Mouse (Mus musculus) liver (tissue): ENCODE measurements at regions not wholly inside any gene's neighbourhood (a gene's known extent, or its start where the extent isn't known, plus 50 kb on each side); places are given as distances from the start of the nearest gene placed in this dataset.

Experiments
- DNase-seq: peaks from one replicate; pipeline ENCODE4 v3.0.0-alpha.2; 2020; ENCODE audit warnings: mixed read lengths

DNA sequence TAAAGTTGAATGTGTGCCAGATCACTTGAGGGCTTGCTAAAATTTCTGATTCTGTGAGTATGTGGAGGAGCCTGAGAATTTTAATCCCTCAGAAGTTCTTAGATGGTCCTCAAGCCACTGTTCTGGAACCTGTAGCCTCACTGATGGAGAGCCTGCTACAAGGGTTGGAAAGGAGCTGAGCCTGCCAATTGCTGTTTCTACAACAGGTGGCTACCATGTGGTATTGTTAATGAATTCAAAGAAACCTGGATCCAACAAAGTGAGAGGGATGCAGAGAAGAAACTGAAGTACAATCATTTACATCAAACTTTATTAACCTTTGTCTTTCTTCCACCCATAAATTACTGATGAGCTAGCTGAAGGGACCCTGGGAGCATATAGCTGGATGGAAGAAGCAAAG lies 416.5 kb upstream of the Cd180 start:
- DNase-seq = no peak

DNA sequence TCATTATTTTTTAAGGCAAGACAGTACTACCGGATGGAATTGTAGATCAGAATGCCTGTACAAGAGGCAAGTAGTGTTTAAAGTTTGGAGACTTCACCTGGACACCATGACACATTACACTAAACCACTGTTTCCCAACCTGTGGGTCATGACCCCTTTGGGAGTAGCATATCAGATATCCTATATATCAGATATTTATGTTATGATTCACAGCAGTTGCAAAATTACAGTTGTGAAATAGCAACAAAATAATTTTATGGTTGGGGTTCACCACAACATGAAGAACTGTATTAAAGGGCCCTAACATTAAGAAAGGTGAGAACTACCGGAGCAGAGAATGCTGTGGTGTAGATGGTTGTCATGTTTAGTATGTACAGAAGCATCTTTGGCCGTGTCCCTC lies 413.2 kb upstream of the Cd180 start:
- no peak for DNase-seq

DNA sequence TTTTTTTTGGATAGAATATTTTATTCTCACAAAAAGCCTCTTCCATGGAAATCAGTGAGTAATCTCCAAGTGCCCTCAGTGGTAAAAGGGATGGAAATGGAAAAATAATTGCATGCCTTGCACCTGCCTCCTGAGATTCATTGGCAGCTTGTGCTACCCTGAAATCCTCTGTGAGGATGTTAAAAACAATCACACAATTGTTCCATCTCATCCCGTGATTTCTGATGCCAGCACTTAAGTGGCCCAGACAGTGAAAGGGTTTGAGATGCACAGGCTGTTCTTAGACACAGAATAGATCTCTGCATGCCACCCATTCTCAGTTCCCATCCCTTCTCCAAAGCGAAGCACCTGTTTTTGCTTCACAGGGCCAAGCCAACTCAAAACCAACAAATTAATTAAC lies 398.9 kb upstream of the Cd180 start:
- no peak for DNase-seq

DNA sequence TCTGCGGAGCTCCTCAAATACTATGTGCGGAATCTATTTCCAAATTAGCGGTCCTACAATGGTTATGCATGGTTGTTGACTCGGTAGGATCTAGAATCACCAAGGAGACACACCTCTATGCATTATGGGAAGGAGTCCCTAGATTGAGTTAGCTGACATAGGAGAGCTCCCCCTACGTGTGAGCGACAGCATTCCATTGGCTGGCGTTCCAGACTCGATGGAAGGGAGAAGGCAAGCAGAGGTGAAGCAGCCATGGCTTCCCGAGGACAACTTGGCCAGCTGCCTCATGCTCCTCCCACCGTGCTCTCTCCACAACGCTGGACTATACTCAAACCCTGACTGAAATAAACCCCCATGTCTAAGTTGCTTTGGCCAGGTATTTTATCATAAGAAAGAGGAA lies 398.3 kb upstream of the Cd180 start:
- DNase-seq = no peak

GRCm38 (mm10) chr13:102307983-102308382 lies 385.4 kb upstream of the Cd180 start:
- no peak for DNase-seq

GRCm38 (mm10) chr13:102312096-102312495 lies 381.3 kb upstream of the Cd180 start:
- no peak for DNase-seq

DNA sequence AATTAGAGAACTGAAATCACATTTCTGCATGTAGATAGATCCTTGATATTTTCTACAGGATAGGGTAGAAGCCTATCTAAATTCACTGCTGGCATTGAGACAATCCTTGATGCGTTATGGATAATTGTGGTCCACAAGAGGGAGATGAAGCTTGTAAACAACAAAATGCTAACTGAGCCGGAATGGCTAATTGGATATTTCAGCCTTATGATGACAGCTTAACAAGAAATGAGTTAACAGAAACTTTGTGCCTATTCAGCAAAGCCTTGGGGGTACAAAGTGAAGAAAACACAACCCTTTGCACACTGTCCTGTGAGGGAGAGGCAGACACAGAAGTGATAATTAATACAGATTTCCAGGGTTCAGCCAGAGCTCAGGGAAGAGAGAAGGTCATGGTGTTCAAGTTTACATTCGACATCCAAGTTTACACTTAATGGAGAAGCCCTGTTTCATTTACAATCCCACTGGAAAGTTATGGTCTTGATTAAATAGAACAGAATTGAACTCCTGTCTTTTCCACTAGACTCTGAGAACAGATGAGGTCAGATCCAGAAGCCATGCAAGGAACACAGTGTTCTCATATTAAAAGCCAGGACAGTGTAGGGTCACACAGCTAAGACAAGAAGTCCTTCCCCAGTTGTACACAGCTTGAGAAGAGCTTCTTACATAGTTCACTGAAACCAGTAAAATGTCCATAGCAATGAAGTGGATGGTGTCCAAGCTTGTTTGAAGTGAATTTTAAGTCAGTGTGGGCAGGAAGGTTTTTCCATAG lies 377.3 kb upstream of the Cd180 start:
- DNase-seq = no peak

DNA sequence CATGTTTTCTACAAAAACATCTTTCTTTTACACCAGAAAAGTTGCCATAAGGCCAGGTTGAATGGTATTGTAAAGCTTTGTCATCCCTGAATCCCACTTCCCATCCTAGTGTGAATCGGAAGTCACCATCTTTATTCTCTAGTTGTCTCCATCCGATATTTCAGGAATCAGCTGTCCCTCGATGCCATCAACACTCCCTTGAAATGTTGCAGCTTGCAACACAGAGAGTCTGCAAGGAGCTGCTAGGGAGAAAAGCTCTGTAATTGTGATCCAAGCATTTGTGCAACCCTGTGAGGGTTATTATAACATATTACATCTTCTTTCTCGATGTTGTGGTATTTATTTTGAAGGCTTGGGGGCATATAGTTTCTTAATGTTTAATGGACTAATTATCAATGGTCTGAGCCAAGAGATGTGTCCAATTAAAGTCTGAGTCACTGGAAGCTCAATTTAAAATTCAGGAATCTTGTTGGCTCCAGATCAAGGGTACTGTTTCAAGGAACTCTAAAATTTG lies 374.4 kb upstream of the Cd180 start:
- DNase-seq = no peak

DNA sequence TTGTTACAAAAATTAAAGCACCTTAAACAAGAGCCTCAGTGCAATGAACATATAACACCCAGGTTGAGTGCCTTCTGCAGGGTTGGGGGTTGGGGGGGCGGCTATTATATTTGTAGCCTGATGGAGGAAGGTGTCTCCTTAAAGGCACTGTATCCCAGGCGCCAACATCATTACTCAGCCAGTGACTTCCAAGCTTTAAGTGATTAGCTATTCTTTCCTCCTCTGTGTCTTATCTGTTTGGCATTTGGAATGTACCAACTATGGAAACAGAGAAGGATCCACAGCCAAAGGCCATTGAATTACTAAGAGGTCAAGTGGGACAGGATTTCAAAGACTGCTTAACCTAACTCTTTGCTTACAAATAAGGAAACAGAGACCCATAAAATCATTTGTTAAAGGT lies 373.9 kb upstream of the Cd180 start:
- no peak for DNase-seq

- no peak for DNase-seq
Observed at GRCm38 (mm10) chr13:102323876-102324275, 369.5 kb upstream of the Cd180 start.

DNA sequence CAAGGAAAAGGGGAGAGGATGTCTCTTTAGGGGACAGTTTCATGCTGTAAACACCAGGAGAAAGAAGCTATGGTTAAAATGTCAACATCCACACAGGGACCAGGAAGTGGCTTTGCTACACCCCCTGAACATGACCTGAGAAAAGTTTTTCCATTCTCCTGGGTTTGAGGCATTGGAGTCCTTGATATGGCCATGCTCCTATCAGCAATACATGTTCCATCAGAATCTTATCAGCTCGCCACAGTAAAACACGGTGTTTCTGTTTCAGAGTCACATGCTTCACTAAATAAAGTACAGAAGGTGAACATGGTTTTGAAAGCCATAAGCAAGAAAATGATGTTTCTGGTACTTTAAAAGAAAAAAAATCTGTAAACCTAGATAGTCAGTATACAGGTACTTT lies 367.4 kb upstream of the Cd180 start:
- no peak for DNase-seq

- DNase-seq = no peak
Observed at GRCm38 (mm10) chr13:102326544-102326943, 366.8 kb upstream of the Cd180 start.

GRCm38 (mm10) chr13:102333667-102334066 lies 359.7 kb upstream of the Cd180 start:
- DNase-seq = no peak

DNA sequence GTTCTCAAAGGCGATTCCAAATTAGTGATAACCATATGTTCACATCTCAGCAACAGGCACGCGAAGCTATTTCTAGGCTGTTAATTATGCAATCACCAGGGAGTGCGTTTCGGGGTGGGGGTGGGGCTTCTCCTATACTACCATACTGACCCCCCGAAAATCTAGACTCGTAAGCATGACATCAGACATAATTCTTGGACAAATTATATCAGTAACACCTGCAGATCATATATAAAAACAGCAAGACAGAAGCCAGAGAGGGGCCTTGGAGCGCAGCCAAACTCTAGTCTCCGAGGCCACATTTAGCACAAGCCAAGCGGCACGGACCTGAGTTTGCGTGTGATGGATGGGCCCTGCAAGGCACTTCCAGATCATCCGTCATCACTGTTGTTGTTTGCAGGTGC lies 359.2 kb upstream of the Cd180 start:
- peak; percentile 31 for DNase-seq

GRCm38 (mm10) chr13:102343236-102343635 lies 350.1 kb upstream of the Cd180 start:
- no peak for DNase-seq

DNA sequence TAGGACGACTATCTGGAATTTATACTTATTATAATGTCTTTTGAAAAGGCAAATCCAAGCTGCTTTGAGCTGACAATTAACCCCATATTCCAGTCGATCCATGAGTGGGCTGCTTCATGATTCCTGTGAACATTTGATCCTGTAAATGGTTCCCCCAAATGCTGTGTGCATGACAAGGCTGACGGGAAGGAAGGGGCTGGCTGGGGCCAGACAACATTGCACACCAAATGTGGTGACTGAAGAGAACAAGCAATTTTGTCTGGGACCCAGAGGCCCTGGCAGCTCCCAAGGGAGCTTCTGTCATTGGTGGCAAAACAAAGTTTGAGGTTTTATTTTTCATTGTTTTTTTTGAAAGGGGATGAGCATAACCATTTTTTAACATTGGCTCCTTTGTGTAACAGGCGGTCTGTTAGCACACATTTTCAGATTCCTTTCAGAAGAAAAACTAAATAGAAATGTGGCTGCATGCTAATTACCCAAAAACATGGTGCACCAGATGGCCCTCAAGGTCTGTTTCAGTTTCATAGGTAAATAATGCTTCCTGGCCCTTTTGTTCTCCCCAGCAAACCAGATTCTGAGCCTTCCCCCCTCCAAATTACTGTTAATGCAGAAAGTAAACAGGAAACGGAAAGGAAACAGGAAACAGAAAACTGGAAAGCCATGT lies 348.6 kb upstream of the Cd180 start:
- DNase-seq = no peak

DNA sequence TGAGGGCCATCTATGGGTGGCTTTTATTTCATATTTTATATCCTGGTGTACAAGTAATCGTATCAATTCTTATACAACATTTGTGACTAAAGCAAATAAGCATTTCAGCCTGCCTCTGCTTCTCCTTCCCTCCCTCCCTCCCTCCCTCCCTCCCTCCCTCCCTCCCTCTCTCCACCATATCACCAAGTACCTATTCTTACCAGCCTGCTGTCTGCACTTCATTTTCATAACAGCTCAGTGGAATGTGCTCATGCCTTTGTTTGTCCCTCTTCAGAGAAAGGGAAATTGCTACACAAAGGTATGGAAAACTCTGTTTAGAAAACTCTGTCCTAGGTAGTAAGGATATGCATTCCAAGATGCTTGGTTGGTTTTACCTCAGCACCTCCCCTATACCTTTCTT lies 343.9 kb upstream of the Cd180 start:
- DNase-seq = no peak

DNA sequence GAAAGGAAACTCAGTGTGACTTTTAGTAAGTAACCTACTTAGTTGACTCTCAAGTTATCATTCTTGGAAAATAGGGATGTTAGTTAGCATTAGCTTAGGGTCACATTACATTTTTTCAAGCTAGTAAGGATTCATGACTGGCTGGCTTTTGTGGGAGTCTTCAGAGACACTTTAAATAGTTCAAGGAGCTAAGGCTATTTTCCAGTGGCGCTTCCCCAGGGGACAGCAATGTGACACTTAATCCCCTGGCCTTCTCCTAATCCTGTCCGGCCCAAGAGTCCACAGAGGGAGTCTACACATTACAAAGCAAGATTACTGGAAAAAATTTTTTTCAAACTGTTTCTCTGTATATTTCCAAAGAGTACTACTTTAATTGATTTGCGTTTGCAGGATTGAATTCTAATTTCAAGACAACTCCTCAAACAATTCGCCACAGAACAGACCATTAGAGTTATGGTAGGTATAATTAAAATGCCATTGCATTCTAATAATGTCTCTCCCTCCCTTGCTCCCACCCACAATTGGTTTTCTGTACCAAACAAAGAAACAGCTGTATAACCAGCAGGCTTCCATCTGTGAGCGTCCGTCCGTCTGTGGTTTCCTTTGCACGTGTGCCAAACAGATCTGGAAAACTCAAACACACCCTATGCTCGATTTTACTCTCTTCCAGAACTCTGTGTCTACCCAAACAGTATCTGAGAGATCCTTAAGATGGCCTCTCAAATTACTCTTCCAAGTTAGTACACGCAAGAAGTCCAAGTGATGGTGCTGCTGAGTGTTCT lies 341.1 kb upstream of the Cd180 start:
- DNase-seq = no peak

- peak; percentile 4 for DNase-seq
Observed at GRCm38 (mm10) chr13:102355569-102355968, 337.8 kb upstream of the Cd180 start.

DNA sequence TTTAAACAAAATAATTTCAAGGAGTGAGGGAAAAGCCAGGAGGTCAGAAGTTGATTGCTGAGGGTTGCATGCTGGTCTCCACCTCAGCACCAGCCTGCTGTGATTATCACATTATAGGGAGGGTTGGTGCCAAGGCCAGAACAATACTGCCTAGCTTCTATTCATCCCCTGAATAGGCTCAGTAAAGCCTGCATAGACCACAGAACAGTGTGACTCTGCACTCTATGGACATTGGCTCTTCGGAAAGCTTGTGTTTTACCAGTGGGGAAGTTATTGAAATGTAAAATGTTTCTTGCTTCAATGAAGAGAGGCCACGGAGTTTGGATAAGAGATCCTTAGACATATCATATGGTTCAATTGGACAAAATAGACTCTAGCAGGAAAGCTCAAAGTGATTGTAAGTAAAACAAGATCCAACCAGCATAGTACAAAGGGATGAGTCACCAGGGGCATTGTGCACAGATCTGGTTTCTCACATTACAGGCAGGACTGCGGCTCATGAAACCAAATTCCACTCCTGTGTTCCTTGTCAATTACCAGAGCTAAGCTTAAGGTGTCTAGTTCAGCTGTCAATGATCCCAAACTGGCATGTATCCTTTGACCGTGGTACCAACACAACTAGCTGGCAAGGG lies 320.8 kb upstream of the Cd180 start:
- DNase-seq = no peak

DNA sequence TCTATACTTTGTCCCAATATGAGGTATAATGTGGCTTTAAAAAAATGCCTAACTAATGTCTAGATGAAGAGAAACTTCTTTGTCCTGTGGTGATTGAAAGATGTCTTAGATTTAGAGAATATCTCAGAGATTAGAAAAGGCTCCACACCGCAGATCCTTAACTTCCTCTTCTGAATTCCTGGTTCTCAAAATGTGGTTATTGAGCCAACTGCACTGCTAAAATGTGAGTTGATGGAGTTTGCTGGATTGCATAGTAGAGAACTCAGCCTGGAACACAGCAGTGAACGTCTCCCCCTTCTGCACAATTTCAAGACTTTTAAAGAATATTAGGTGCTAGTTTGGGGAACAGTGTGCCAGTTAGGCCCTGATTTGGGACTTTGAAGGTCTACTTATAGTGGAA lies 312.7 kb upstream of the Cd180 start:
- no peak for DNase-seq

DNA sequence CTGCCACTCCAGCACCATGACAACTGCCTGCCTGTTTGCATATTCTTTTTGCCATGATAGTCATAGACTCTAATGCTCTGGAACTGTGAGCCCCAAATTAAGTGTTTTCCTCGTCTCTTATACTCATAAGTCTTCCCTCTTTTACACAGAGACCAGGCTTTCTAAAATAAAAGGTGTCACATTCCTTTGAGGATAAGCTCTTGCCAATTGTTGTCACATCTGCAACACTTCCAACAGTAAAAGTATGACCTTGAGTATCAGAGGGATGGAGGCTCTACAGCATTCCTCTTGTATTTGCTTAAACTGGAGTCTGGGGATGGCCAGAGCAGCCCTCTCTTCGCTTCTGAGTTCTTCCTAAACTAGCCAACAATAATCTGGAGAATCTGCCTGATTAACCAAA lies 301.4 kb upstream of the Cd180 start:
- DNase-seq = no peak
